Mouse (Mus musculus): Measurements from ENCODE around the gene Rab7b.

DNA sequence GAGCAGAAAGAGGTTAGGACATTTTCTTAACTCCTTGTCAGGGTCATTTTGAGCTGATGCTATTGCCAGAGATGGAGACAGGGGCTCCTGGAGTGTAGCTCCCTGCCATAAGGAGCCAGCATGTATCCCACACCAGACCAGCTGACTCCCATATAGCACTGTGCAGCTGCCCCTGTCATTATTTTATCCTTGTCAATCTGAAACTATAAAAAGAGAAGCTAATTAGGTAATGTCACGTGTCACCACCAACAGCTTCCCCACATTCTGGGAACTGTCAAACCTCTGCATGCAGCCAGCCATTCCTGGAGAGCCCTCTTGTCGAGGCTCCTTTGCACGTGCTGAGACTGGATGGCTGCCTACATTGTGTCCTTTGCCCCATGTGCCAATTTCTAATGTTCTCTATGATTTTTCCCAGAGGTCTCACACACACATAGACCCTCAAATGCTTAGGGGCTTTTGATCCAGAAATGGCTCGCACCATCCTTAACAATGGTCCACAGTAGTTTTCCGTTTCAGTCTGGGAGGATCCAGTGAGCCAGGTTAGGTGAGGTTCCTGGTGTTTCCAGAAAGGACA lies 28.9 kb upstream of the Rab7b start:
- TF ChIP-seq CTCF (conservative IDR thresholded peaks at IDR 0.05; ENCODE audit: insufficient read depth, insufficient read length, low read depth, low read length) (no peak), POLR2A (IDR thresholded peaks at IDR 0.05; ENCODE audit: low read depth, low read length) (no peak)

Measured in kidney, adult 2 months (tissue).